Mouse (Mus musculus) thymus, postnatal 10 days (tissue): ENCODE measurements around the gene Mrtfb.

ENCODE experiments used
- DNase-seq, 2 experiments: peaks; one replicate each; pipeline ENCODE4 v3.0.0; 2021; ENCODE audit warnings: low spot score in 2 of 2

Gene Mrtfb

GRCm38 (mm10) chr16:13437770-13438372 is 181.6 kb downstream of the Mrtfb start:
- DNase-seq, result peak; percentile 20 to 32

- peak; percentile 49 to 67 for DNase-seq
Measured at GRCm38 (mm10) chr16:13440468-13440867, 184.2 kb downstream of the Mrtfb start.

GRCm38 (mm10) chr16:13443764-13444163 is 187.5 kb downstream of the Mrtfb start:
- DNase-seq, result no peak

- DNase-seq, result no peak
Measured at GRCm38 (mm10) chr16:13445461-13445860, 189.2 kb downstream of the Mrtfb start.

- no peak for DNase-seq
Measured at GRCm38 (mm10) chr16:13446488-13446887, 190.2 kb downstream of the Mrtfb start.

- DNase-seq, result no peak
Measured at GRCm38 (mm10) chr16:13446971-13447283, 190.6 kb downstream of the Mrtfb start.

- DNase-seq, result no peak
Measured at GRCm38 (mm10) chr16:13447284-13448050, 191.2 kb downstream of the Mrtfb start.

- peak in 1 of 2 experiments; percentile 15 for DNase-seq
Measured at GRCm38 (mm10) chr16:13448051-13448705, 191.9 kb downstream of the Mrtfb start.

GRCm38 (mm10) chr16:13448706-13449090 is 192.4 kb downstream of the Mrtfb start:
- DNase-seq, result no peak

GRCm38 (mm10) chr16:13449491-13449890 is 193.2 kb downstream of the Mrtfb start:
- no peak for DNase-seq

GRCm38 (mm10) chr16:13450831-13451230 is 194.6 kb downstream of the Mrtfb start:
- DNase-seq, result no peak

- DNase-seq, result no peak
Measured at GRCm38 (mm10) chr16:13451991-13452390, 195.7 kb downstream of the Mrtfb start.

GRCm38 (mm10) chr16:13452661-13453060 is 196.4 kb downstream of the Mrtfb start:
- DNase-seq, result no peak

GRCm38 (mm10) chr16:13454026-13454600 is 197.8 kb downstream of the Mrtfb start:
- DNase-seq, result no peak

- DNase-seq, result no peak
Measured at GRCm38 (mm10) chr16:13455560-13455959, 199.3 kb downstream of the Mrtfb start.

- DNase-seq, result no peak
Measured at GRCm38 (mm10) chr16:13458556-13458955, 202.3 kb downstream of the Mrtfb start.

GRCm38 (mm10) chr16:13460071-13460470 is 203.8 kb downstream of the Mrtfb start:
- DNase-seq, result no peak

GRCm38 (mm10) chr16:13460777-13461408 is 204.6 kb downstream of the Mrtfb start:
- no peak for DNase-seq

GRCm38 (mm10) chr16:13464662-13465061 is 208.4 kb downstream of the Mrtfb start:
- no peak for DNase-seq
